Mouse (Mus musculus) CH12.LX (cell line): ENCODE measurements around the gene Tmco1. TPM values are rescaled to one million over a fixed set of nuclear protein-coding genes. Genes with fewer than 3 reads are reported as not detected.
A peak's percentile ranks its signal among the peaks of the same experiment; 100 is the strongest.

ENCODE experiments used
- DNase-seq: peaks from one replicate; pipeline ENCODE4 v3.0.0-alpha.2; 2013; ENCODE audit errors: extremely low read depth
- H3K27ac ChIP-seq: 2 replicates; pipeline ENCODE4 v1.5.1; 2012; ENCODE audit warnings: low read depth, mild to moderate bottlenecking, control low read depth, moderate library complexity; ENCODE audit not compliant: insufficient read depth
- H3K27me3 ChIP-seq: replicated peaks from 2 replicates; pipeline ENCODE3; 2012; ENCODE audit warnings: inconsistent platforms
- H3K36me3 ChIP-seq, 2 experiments: replicated peaks in 1 of 2; 2 replicates each; pipeline versions ENCODE3 to v1.6.1; 2012; ENCODE audit warnings: inconsistent platforms in 1 of 2, low read length in 1 of 2, mild to moderate bottlenecking in 1 of 2, mixed read lengths in 1 of 2, moderate library complexity in 1 of 2; ENCODE audit not compliant: control insufficient read depth in 1 of 2, insufficient read depth in 1 of 2
- H3K4me1 ChIP-seq, 2 experiments: 2 replicates each; pipeline ENCODE4 v1.6.1; 2012; ENCODE audit warnings: inconsistent platforms in 1 of 2, moderate library complexity in 1 of 2; ENCODE audit not compliant: insufficient read depth in 2 of 2, control insufficient read depth in 1 of 2
- H3K4me2 ChIP-seq: 2 replicates; pipeline ENCODE4 v1.6.1; 2012; ENCODE audit warnings: low read depth, mild to moderate bottlenecking, control low read depth; ENCODE audit not compliant: poor library complexity, insufficient read depth, severe bottlenecking
- H3K4me3 ChIP-seq, 3 experiments: fragments of 150-350 bp in 1 of 3; sonication (generic) in 1 of 3; replicated peaks in 1 of 3; 2 replicates each; pipeline versions ENCODE3 to v1.5.1; 2011 to 2012; ENCODE audit warnings: low read depth in 2 of 3, low read length in 2 of 3, mild to moderate bottlenecking in 2 of 3, moderate library complexity in 2 of 3, control low read depth in 1 of 3, improper control_type of control experiment in 1 of 3, inconsistent platforms in 1 of 3, mixed read lengths in 1 of 3; ENCODE audit not compliant: poor library complexity in 1 of 3
- H3K79me2 ChIP-seq: replicated peaks from 2 replicates; pipeline ENCODE4 v1.6.1; 2012; ENCODE audit warnings: mild to moderate bottlenecking, moderate library complexity; ENCODE audit not compliant: control insufficient read depth, poor library complexity, insufficient read depth, severe bottlenecking; ENCODE audit errors: extremely low read depth
- H3K9ac ChIP-seq: 2 replicates; pipeline ENCODE4 v1.6.1; 2012; ENCODE audit warnings: low read depth, mild to moderate bottlenecking, control low read depth, moderate library complexity; ENCODE audit not compliant: insufficient read depth
- H3K9me3 ChIP-seq: replicated peaks from 2 replicates; pipeline ENCODE3; 2012; ENCODE audit warnings: low read length, inconsistent platforms, mixed read lengths
- CHD1 ChIP-seq: IDR thresholded peaks from 2 replicates; pipeline ENCODE4 v1.6.1; 2012; ENCODE audit warnings: low read depth, low read length, improper control_type of control experiment, inconsistent platforms
- E2F4 ChIP-seq: IDR thresholded peaks from 2 replicates; pipeline ENCODE4 v1.6.1; 2011; ENCODE audit warnings: low read depth, low read length, improper control_type of control experiment; ENCODE audit not compliant: insufficient replicate concordance
- ETS1 ChIP-seq: conservative IDR thresholded peaks from 2 replicates; pipeline ENCODE4 v1.6.1; 2012; ENCODE audit warnings: low read depth, mild to moderate bottlenecking, inconsistent platforms, low read length, improper control_type of control experiment, moderate library complexity
- IRF4 ChIP-seq: IDR thresholded peaks from 2 replicates; pipeline ENCODE4 v1.6.1; 2014; ENCODE audit warnings: low read depth, mild to moderate bottlenecking, inconsistent platforms, low read length, improper control_type of control experiment
- JUND ChIP-seq: conservative IDR thresholded peaks from 2 replicates; pipeline ENCODE4 v1.6.1; 2011; ENCODE audit warnings: low read depth, low read length, improper control_type of control experiment
- MAFK ChIP-seq: IDR thresholded peaks from 2 replicates; pipeline ENCODE4 v1.6.1; 2011; ENCODE audit warnings: low read length, improper control_type of control experiment; ENCODE audit not compliant: insufficient replicate concordance
- MEF2A ChIP-seq: IDR thresholded peaks from 2 replicates; pipeline ENCODE4 v1.6.1; 2014; ENCODE audit warnings: low read depth, mild to moderate bottlenecking, inconsistent platforms, low read length, improper control_type of control experiment, borderline replicate concordance
- MXI1 ChIP-seq: IDR thresholded peaks from 2 replicates; pipeline ENCODE4 v1.6.1; 2011; ENCODE audit warnings: mild to moderate bottlenecking, low read depth, low read length, improper control_type of control experiment
- MYC ChIP-seq: IDR thresholded peaks from 2 replicates; pipeline ENCODE4 v1.6.1; 2011; ENCODE audit warnings: low read depth, mild to moderate bottlenecking, improper control_type of control experiment, low read length
- POLR2A ChIP-seq: IDR thresholded peaks from 2 replicates; pipeline ENCODE4 v1.6.1; 2011; ENCODE audit warnings: low read depth, mild to moderate bottlenecking, improper control_type of control experiment, low read length
- SMC3 ChIP-seq: IDR thresholded peaks from 2 replicates; pipeline ENCODE4 v1.6.1; 2011; ENCODE audit warnings: low read depth, low read length, improper control_type of control experiment
- ZNF384 ChIP-seq: IDR thresholded peaks from 2 replicates; pipeline ENCODE4 v1.6.1; 2012; ENCODE audit warnings: low read depth, low read length, improper control_type of control experiment, inconsistent platforms
- dilution Hi-C: fragments of 300-500 bp; cut with MboI; formaldehyde crosslinking; loops from 2 replicates; pipeline ENCODE4 v1.14.3; 2020; ENCODE audit warnings: low sequenced_read_pairs; ENCODE audit not compliant: extremely low pct_unique_long_range_greater_than_20kb, extremely low pct_ligation_motif_present
- in situ Hi-C: fragments of 300-500 bp; cut with MboI; formaldehyde crosslinking; loops from 3 replicates; pipeline ENCODE4 v1.14.3; 2019; ENCODE audit warnings: low sequenced_read_pairs, low pct_ligation_motif_present, low pct_unique_long_range_greater_than_20kb, mixed read lengths
- polyA plus RNA-seq: library from polyadenylated mRNA; unstranded; fragments of >175 nt; gene quantifications from 2 replicates; pipeline ENCODE4 v1.2.1, GENCODE M21; 2012; ENCODE audit warnings: low read depth; ENCODE audit not compliant: insufficient read length
- total RNA-seq, 2 experiments: library from RNA; depleted of rRNA; stranded (reverse); fragments of 300-350 nt in 1 of 2; fragments of >200 nt in 1 of 2; gene quantifications; 2 replicates each; pipeline ENCODE4 v1.2.3; 2012 to 2014

Tmco1 gene
- total and polyA plus RNA-seq, 3 experiments: 80.6 to 153 (median 127) TPM

- DNase-seq: no peak
- no peaks in the 10 kb centered on the region for H3K9me3 ChIP-seq
- peaks cover 98% of the 10 kb centered on the region for H3K79me2 ChIP-seq
- in situ Hi-C loops: loop anchor here (10.0 kb wide), 1 partner anchor 50 kb away; no protein-coding TSS in a partner anchor
- TF ChIP-seq IRF4 (0 out of 2 replicates have a peak, but pooled peaks have one; percentile 6), SMC3 (no peak)
- no peak overlapping the region for H3K4me3 ChIP-seq
- H3K9ac ChIP-seq: no peak overlapping the region
- peaks cover 41 to 80% of the 10 kb centered on the region in 2 experiments for H3K4me1 ChIP-seq
- dilution Hi-C loops: no loop called here
- peak overlapping the region; percentile 87 for H3K27ac ChIP-seq
- H3K4me2 ChIP-seq: no peak overlapping the region
- H3K36me3 ChIP-seq: peaks cover 3 to 55% of the 10 kb centered on the region in 2 experiments
- no peaks in the 10 kb centered on the region for H3K27me3 ChIP-seq
These were observed 33.4 kb upstream of the Tmco1 start for GRCm38 (mm10) chr1:167274646-167275390.

DNA sequence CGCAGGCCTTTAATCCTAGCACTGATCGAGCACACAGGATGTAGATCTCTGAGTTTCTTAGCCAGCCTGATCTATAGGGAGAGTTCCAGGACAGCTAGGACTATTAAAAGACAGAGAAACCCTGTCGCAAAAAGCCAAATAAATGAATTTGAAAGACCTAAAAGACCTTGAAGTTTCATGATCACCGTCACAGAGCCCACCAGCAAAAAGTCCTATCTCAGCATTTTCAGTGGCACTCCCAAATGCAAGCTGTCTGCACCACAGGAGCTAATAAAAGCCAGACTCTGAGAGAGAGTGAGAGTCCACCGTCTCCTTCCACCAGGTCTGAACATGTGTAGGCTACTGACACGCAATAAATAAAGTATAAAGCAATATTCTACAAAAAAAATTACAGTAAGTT, 29.8 kb upstream of the Tmco1 start:
- H3K4me2 ChIP-seq: no peak overlapping the region; the same call in 1 of the 2 replicates
- in situ Hi-C loops: loop anchor here (10.0 kb wide), 1 partner anchor 54 kb away; no protein-coding TSS in a partner anchor
- no peak for DNase-seq
- no peaks in the 10 kb centered on the region for H3K9me3 ChIP-seq
- TF ChIP-seq E2F4 (no peak), JUND (no peak), MYC (no peak), MAFK (peak; percentile 66), MXI1 (no peak)
- peaks cover 30 to 73% of the 10 kb centered on the region in 2 experiments for H3K4me1 ChIP-seq
- no peak overlapping the region for H3K4me3 ChIP-seq
- peaks cover 99% of the 10 kb centered on the region for H3K79me2 ChIP-seq
- no peak overlapping the region for H3K27ac ChIP-seq
- dilution Hi-C loops: no loop called here
- no peak overlapping the region for H3K9ac ChIP-seq
- no peaks in the 10 kb centered on the region for H3K27me3 ChIP-seq
- H3K36me3 ChIP-seq: peaks cover 10 to 43% of the 10 kb centered on the region in 2 experiments

GRCm38 (mm10) chr1:167279160-167279715, 28.9 kb upstream of the Tmco1 start:
- H3K27ac ChIP-seq: peak overlapping the region; percentile 21
- TF ChIP-seq MEF2A: peak; percentile 77
- TF ChIP-seq CHD1: no peak
- TF ChIP-seq ZNF384: 0 out of 2 replicates have a peak, but pooled peaks have one; percentile 4
- TF ChIP-seq ETS1: 0 out of 2 replicates have a peak, but pooled peaks have one; percentile 25
- TF ChIP-seq JUND: no peak
- peak; percentile 20; the same call in 1 of the 2 replicates for TF ChIP-seq POLR2A
- peak; percentile 48 for DNase-seq
- in situ Hi-C loops (loop anchor here (10.0 kb wide), 1 partner anchor 54 kb away; no protein-coding TSS in a partner anchor), dilution Hi-C loops (no loop called here)
- H3K4me2 ChIP-seq: peak overlapping the region; percentile 52; the same call in 1 of the 2 replicates
- peaks cover 26 to 67% of the 10 kb centered on the region in 2 experiments for H3K4me1 ChIP-seq
- no peak overlapping the region for H3K4me3 ChIP-seq
- H3K79me2 ChIP-seq: peaks cover 99% of the 10 kb centered on the region
- H3K36me3 ChIP-seq: peaks cover 10 to 38% of the 10 kb centered on the region in 2 experiments
- no peaks in the 10 kb centered on the region for H3K27me3 ChIP-seq
- peak overlapping the region; percentile 17 for H3K9ac ChIP-seq
- H3K9me3 ChIP-seq: no peaks in the 10 kb centered on the region
